ENCODE assay signal across 23 mouse cellular contexts in the genomic region with DNA sequence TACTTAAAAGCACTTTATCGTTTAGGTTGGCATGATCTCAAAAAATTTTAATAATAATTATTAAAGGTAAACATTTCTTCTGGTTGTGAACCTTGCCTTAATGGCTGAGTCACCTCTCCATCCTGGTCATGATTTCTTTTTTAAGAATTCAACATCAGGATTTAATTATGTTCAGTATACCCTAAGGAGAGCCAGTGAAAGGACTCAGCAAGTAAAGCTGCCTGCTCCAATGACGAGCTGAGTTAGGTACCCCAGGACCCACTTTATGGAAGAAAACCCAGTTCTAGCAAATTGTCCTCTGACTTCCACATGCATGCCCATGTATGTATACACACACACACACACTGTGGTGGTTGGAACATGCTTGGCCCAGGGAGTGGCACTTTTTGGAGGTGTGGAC. TPM values are rescaled to one million over a fixed set of nuclear protein-coding genes. Genes with fewer than 3 reads are reported as not detected.
"Had no signal": no experiment of that assay in that cellular context is flagged by ENCODE, and none has a peak within 500 bp of the region (broad histone marks: within the 10 kb centered on the region; RNA-seq: fewer than 3 reads in every experiment).

No protein-coding gene starts in this region.

- H3K4me1 ChIP-seq: midbrain, embryonic 12.5 days; stomach, embryonic 15.5 days had no signal

- DNase-seq: kidney, adult 18-20 months; kidney, adult 9 months; kidney, postnatal 14 days; kidney, postnatal 4 days; left cerebral cortex, postnatal 4 days; liver, postnatal 0 days; lung, embryonic 14.5 days; retina, postnatal 1 day; right cerebral cortex, postnatal 25 days; spleen, adult 18-20 months; thymus, adult 2 months; thymus, postnatal 14 days; thymus, postnatal 4 days had no signal

- H3K36me3 ChIP-seq: limb, embryonic 15.5 days; midbrain, embryonic 12.5 days; midbrain, embryonic 15.5 days; neural tube, embryonic 13.5 days; stomach, embryonic 15.5 days had no signal

- H3K4me2 ChIP-seq: limb, embryonic 15.5 days; liver, embryonic 11.5 days; lung, embryonic 14.5 days; midbrain, embryonic 12.5 days; midbrain, embryonic 15.5 days; neural tube, embryonic 13.5 days; stomach, embryonic 15.5 days had no signal

- H3K27me3 ChIP-seq: limb, embryonic 15.5 days; midbrain, embryonic 12.5 days; midbrain, embryonic 15.5 days; neural tube, embryonic 13.5 days; stomach, embryonic 15.5 days had no signal

- H3K27ac ChIP-seq: limb, embryonic 15.5 days; liver, embryonic 14.5 days; midbrain, embryonic 12.5 days; midbrain, embryonic 15.5 days; neural tube, embryonic 13.5 days; stomach, embryonic 15.5 days had no signal

- ATAC-seq: intestine, embryonic 16.5 days; liver, postnatal 0 days; lung, postnatal 0 days; midbrain, embryonic 15.5 days had no signal

- H3K4me3 ChIP-seq: limb, embryonic 15.5 days; megakaryocyte, embryonic 14.5 days; midbrain, embryonic 12.5 days; midbrain, embryonic 15.5 days; neural tube, embryonic 13.5 days; stomach, embryonic 15.5 days had no signal

- H3K9ac ChIP-seq: limb, embryonic 15.5 days; liver, embryonic 14.5 days; liver, postnatal 0 days; lung, embryonic 14.5 days; midbrain, embryonic 12.5 days; midbrain, embryonic 15.5 days; neural tube, embryonic 13.5 days; stomach, embryonic 15.5 days had no signal

- H3K9me3 ChIP-seq: limb, embryonic 15.5 days; midbrain, embryonic 12.5 days; midbrain, embryonic 15.5 days; neural tube, embryonic 13.5 days; stomach, embryonic 15.5 days had no signal

RNA-seq across cellular contexts. Expression of gene Agr2, which starts 54.9 kb away (rescaled TPM):
- polyA plus RNA-seq: liver, postnatal 0 days; midbrain, embryonic 12.5 days; neural tube, embryonic 13.5 days had no signal
